Mouse (Mus musculus) left cerebral cortex, adult 2 months (tissue): ENCODE results near the gene Ttc7b. TPM values are rescaled to one million over a fixed set of nuclear protein-coding genes. Genes with fewer than 3 reads are reported as not detected.
A peak's percentile ranks its signal among the peaks of the same experiment; 100 is the strongest.

Experiments used
- DNase-seq, 2 experiments: peaks; one replicate each; pipeline ENCODE4 v3.0.0; 2021 to 2022; ENCODE audit warnings: low spot score in 2 of 2, mixed read lengths in 1 of 2; ENCODE audit errors: extremely low spot score in 1 of 2
- H3K27ac ChIP-seq: fragments of 200-600 bp; 2 replicates; pipeline ENCODE4 v1.8.1; 2022
- H3K4me3 ChIP-seq: fragments of 200-600 bp; 2 replicates; pipeline ENCODE4 v1.8.1; 2022
- CTCF ChIP-seq: fragments of 200-600 bp; IDR thresholded peaks from 2 replicates; pipeline ENCODE4 v1.8.1; 2022; ENCODE audit warnings: antibody characterized with exemption, mild to moderate bottlenecking, moderate library complexity
- intact Hi-C: fragments of 180-260 bp; cut with DNase I; formaldehyde crosslinking; loops from one replicate; pipeline ENCODE4 v1.15.1; 2025
- total RNA-seq, 2 experiments: library from RNA; stranded (reverse); gene quantifications; 2 replicates each; pipeline ENCODE4 v1.2.3; 2021

The Ttc7b gene
- total RNA-seq, 2 experiments from 2014 or later, result 242 to 253 TPM

GRCm38 (mm10) chr12:100319746-100320145 is 200.9 kb downstream of the Ttc7b start:
- DNase-seq, result no peak
- no peak for TF ChIP-seq CTCF
- no peak overlapping the region for H3K4me3 ChIP-seq
- intact Hi-C loops, result no loop called here
- no peak overlapping the region; the same call in 1 of the 2 replicates for H3K27ac ChIP-seq

GRCm38 (mm10) chr12:100317936-100318335 is 202.7 kb downstream of the Ttc7b start:
- Histone ChIP-seq H3K4me3 (no peak overlapping the region), H3K27ac (peak overlapping the region; percentile 55; the same call in 1 of the 2 replicates)
- intact Hi-C loops, result no loop called here
- no peak for DNase-seq
- no peak for TF ChIP-seq CTCF

DNA sequence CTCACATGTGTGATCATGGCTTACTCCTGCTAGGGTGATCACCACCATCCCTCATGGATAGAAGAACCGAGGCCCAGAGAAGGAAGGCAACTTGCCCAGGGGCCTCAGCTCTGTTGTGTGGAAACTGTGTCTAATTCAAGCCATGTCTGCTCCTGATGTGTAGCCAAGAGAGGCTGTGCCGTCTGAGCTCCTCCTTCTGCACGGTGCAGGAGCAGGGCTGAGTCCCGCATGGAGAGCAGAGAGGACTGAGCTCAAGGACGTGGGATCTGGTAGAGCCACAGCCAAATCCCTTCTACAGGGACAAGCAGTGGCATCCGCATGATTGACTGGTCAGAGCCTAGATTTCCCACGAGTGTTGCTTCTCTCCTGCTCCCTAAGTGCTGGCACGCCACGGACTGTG is 204.5 kb downstream of the Ttc7b start:
- peak overlapping the region; percentile 91 for H3K27ac ChIP-seq
- no peak overlapping the region for H3K4me3 ChIP-seq
- no peak for DNase-seq
- intact Hi-C loops, result no loop called here
- no peak for TF ChIP-seq CTCF

GRCm38 (mm10) chr12:100315119-100315885 is 205.3 kb downstream of the Ttc7b start:
- intact Hi-C loops, result no loop called here
- peak overlapping the region; percentile 91 for H3K27ac ChIP-seq
- no peak overlapping the region for H3K4me3 ChIP-seq
- DNase-seq, result peak in 1 of 2 experiments; percentile 49
- TF ChIP-seq CTCF, result no peak

GRCm38 (mm10) chr12:100313785-100314375 is 206.7 kb downstream of the Ttc7b start:
- H3K27ac ChIP-seq, result peak overlapping the region; percentile 91
- no peak overlapping the region for H3K4me3 ChIP-seq
- no peak for TF ChIP-seq CTCF
- intact Hi-C loops, result no loop called here
- peak; percentile 56 to 60 for DNase-seq

- Histone ChIP-seq H3K4me3 (no peak overlapping the region), H3K27ac (peak overlapping the region; percentile 91)
- TF ChIP-seq CTCF, result no peak
- DNase-seq, result no peak
- intact Hi-C loops, result no loop called here
Observed at GRCm38 (mm10) chr12:100313209-100313608, 207.4 kb downstream of the Ttc7b start.

GRCm38 (mm10) chr12:100310471-100311392 is 209.9 kb downstream of the Ttc7b start:
- H3K27ac ChIP-seq, result peak overlapping the region; percentile 79

DNA sequence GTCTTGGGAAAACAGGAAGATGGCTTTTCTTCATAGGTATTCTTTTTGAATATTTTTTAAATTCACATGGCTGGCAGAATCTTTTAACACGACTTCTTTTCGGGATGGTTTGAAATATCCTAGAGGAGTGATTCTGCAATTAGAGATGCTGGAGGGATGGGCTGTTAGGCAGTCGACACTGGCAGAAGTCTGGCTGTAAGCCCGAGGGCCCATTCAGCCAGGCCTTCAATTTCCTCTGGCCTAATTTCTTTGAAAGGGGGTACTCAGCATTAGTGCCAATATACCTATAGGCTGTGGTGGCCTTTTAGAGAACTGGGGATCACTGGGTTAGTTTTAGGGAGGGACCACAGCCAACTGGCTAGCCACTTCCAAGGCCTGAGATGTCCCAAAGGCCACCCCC is 211.4 kb downstream of the Ttc7b start:
- Histone ChIP-seq H3K4me3 (no peak overlapping the region), H3K27ac (peak overlapping the region; percentile 11; the same call in 1 of the 2 replicates)
- DNase-seq, result no peak
- no peak for TF ChIP-seq CTCF
- intact Hi-C loops, result no loop called here

More at GRCm38 (mm10) chr12:100310471-100311392, 209.9 kb downstream of the Ttc7b start:
- peak; percentile 33 for TF ChIP-seq CTCF
- H3K4me3 ChIP-seq, result no peak overlapping the region
- no peak for DNase-seq
- intact Hi-C loops, result no loop called here

- TF ChIP-seq CTCF, result no peak
- intact Hi-C loops, result no loop called here
- no peak for DNase-seq
- Histone ChIP-seq H3K27ac (peak overlapping the region; percentile 79), H3K4me3 (no peak overlapping the region)
Observed at GRCm38 (mm10) chr12:100307501-100308260, 212.9 kb downstream of the Ttc7b start.

DNA sequence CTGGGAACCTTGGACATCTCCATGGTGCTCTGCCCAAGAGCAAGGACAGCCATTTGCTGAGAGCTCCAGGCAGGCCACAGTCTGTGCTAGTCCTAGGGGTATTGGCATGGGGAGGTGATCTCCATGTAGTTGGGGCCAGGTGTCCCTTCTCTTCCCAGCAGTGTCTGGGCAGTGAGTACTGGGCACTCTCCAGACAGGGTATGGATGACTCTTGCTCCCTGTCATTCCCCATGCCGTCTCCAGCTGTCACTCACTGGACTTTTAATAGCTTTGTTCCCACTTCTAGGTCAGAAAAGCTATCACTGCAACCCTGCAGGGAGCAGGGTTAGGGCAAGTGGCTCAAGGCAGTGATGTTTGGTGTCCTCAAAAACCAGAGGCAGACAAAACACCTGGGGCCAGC is 214.3 kb downstream of the Ttc7b start:
- intact Hi-C loops, result no loop called here
- H3K27ac ChIP-seq, result no peak overlapping the region
- no peak for TF ChIP-seq CTCF

GRCm38 (mm10) chr12:100305051-100305673 is 215.5 kb downstream of the Ttc7b start:
- no peak for DNase-seq
- H3K27ac ChIP-seq, result peak overlapping the region; percentile 84
- intact Hi-C loops, result no loop called here
- no peak overlapping the region for H3K4me3 ChIP-seq
- TF ChIP-seq CTCF, result no peak

More for the DNA sequence above, 214.3 kb downstream of the Ttc7b start:
- DNase-seq, result no peak
- H3K4me3 ChIP-seq, result no peak overlapping the region
